ENCODE assay signal across 9 mouse cellular contexts in genomic region chr12:109968303-109968702, GRCm38 (mm10).
"Had no signal": no experiment of that assay in that cellular context is flagged by ENCODE, and none has a peak within 500 bp of the region (broad histone marks: within the 10 kb centered on the region; RNA-seq: fewer than 3 reads in every experiment).

No protein-coding gene starts in this region.

- DNase-seq: kidney, adult 2 months; kidney, postnatal 36 days; liver, embryonic 13.5 days; lung, adult 2 months; lung, postnatal 14 days; lung, postnatal 4 days; thymus, adult 2 months; thymus, postnatal 14 days; thymus, postnatal 4 days had no signal
